Mouse (Mus musculus) erythroblast, embryonic 14.5 days (primary cell): ENCODE measurements at regions not wholly inside any gene's neighbourhood (a gene's known extent, or its start where the extent isn't known, plus 50 kb on each side); places are given as distances from the start of the nearest gene placed in this dataset.

Experiments used
- H3K27me3 ChIP-seq: 2 replicates; pipeline ENCODE4 v1.6.1; 2012; ENCODE audit warnings: inconsistent platforms; ENCODE audit not compliant: control insufficient read depth
- H3K36me3 ChIP-seq: 2 replicates; pipeline ENCODE4 v1.6.1; 2012; ENCODE audit warnings: mild to moderate bottlenecking, inconsistent platforms; ENCODE audit not compliant: control insufficient read depth
- H3K4me1 ChIP-seq: 2 replicates; pipeline ENCODE4 v1.6.1; 2012; ENCODE audit warnings: inconsistent platforms; ENCODE audit not compliant: control insufficient read depth
- H3K4me3 ChIP-seq: replicated peaks from 2 replicates; pipeline ENCODE3; 2012; ENCODE audit warnings: moderate library complexity, mild to moderate bottlenecking, inconsistent platforms
- H3K9me3 ChIP-seq: 2 replicates; pipeline ENCODE4 v1.6.1; 2012; ENCODE audit warnings: low read length, inconsistent platforms, mixed read lengths; ENCODE audit not compliant: control insufficient read depth
- GATA1 ChIP-seq: IDR thresholded peaks from 2 replicates; pipeline ENCODE4 v1.6.1; 2012; ENCODE audit warnings: low read length, inconsistent platforms, mixed read lengths
- TAL1 ChIP-seq: IDR thresholded peaks from 3 replicates; pipeline ENCODE4 v1.6.1; 2012; ENCODE audit warnings: low read length, inconsistent platforms, mixed read lengths

DNA sequence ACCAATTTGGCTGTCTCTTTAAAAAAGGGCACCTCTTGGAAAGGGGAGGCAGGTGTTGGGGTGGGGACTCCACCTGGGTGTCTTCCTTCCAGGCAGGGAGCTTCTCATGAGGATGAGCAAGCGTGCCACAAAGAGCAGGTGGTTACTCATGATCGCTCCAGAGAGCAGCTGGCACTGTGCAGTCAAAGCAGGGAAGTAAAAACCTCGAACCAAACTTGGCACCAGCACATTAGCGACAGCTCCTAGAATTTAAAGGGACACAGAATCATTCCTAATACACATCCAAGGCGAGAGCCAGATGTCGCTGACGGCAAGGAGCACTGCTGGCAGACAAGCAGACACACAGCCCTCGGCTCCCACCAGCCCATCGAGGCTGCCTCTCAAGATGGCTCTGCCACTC, 70.4 kb downstream of the Irx5 start:
- H3K36me3 ChIP-seq, result no peaks in the 10 kb centered on the region
- H3K27me3 ChIP-seq, result no peaks in the 10 kb centered on the region
- no peak overlapping the region for H3K4me3 ChIP-seq
- H3K4me1 ChIP-seq, result no peaks in the 10 kb centered on the region
- H3K9me3 ChIP-seq, result no peaks in the 10 kb centered on the region
- TF ChIP-seq GATA1 (no peak), TAL1 (no peak)

DNA sequence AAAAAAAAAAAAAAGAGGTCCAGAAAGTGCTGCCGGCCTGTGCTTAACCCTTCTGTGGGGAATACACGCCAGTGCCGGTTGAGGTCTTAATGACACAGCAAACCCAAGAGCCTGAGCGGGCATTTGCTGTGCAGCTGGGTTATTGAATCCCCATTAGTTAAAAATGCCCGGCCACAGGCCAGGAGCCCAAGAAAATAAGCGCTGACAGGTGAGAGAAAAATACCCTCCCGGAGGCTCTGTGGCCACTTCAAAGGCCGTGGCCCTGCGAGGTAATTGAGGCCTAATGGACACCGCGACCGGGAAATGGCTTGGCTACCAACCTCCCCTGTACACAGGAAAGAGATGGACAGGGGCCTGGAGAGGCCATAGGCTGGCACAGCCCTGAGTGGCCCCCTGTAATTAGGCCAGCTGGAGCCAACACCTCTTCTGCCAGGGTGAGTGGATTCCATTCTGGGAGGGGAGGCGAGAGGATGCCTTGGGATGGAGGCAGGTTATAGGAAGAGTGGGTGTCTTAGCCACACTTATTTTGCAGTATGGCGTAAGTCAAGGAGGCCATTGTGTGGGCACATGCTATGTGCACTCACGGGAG, 79.7 kb downstream of the Irx5 start:
- TF ChIP-seq GATA1 (no peak), TAL1 (no peak)
- Histone ChIP-seq H3K27me3 (peaks cover 2% of the 10 kb centered on the region; the same call in 1 of the 2 replicates), H3K4me3 (no peak overlapping the region), H3K4me1 (no peaks in the 10 kb centered on the region), H3K9me3 (no peaks in the 10 kb centered on the region), H3K36me3 (no peaks in the 10 kb centered on the region)

DNA sequence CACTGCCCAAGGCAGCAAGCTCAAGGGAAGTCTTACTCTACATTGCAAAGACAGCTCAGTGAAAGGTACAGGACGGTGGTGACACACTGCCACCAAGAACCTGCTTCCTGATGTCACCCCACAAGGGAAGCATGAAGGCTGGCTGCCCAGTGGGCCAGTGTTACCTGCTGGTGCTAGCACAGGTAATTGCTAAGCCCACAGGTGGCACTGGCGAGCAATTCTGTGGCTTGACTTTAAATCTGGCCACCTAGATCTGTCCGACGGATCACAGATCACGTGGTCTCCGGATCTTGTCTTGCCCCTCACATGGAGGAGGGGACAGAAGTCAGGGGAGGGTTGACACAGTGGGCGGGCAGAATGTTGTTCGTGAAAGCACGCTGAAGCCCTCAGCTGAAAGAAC, 80.9 kb downstream of the Irx5 start:
- Histone ChIP-seq H3K4me1 (no peaks in the 10 kb centered on the region), H3K9me3 (no peaks in the 10 kb centered on the region), H3K27me3 (peaks cover 2% of the 10 kb centered on the region; the same call in 1 of the 2 replicates), H3K36me3 (no peaks in the 10 kb centered on the region), H3K4me3 (no peak overlapping the region)
- TF ChIP-seq GATA1 (no peak), TAL1 (no peak)

DNA sequence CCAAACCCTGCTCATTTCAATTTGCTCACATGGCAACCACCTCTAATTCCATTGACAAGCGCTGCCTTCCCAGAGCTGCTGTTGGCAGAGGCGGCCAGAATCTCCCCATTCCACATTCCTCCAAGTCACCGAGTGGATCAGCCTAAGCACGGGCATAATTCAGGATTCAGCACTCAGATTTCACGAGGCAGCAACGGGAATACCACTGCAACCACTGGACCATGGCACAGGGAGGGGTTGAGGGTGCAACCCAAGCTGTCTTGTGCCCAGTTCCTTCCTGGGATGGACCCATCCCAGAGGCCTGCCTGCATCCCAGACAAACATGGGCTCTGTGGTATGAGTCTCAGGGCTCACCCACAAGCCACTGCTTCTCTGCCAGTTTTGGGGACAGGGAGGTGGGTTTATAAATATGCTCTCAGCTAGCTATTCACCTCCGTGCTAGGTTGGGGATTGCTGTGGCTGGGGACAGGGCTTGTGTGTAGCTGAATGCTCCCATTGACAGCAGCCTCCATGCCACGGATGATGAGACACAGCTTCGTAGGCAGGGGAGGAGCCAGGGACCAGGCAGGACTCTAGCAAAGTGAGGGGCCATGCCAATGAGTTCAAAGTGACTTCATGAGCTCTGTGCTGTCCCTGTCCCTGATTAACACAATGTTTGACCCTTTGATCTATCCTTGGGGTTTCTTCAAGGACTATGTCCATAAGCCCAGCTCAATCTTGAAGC, 82.5 kb downstream of the Irx5 start:
- H3K4me1 ChIP-seq, result no peaks in the 10 kb centered on the region

DNA sequence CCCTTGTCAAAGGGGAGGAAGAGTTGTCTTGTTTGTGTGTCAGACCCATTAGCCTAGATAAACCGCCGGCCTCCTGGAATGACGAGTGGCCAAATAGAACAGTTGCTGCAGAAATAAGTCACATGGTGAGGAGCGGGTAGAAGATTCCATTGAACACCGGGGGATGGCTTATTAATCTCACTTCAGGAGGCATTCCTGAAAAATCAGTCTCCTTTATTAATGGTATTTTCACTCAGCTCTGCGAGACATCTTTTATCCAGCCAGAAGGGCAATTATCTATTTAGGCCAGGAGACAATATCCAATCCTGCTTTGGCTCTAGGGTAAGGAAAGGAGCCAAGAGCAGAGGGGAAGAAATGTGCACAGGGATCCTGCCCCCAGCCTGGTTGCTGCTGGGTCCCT, 84.7 kb downstream of the Irx5 start:
- Histone ChIP-seq H3K36me3 (no peaks in the 10 kb centered on the region), H3K9me3 (no peaks in the 10 kb centered on the region), H3K4me3 (no peak overlapping the region), H3K4me1 (no peaks in the 10 kb centered on the region), H3K27me3 (peaks cover 2% of the 10 kb centered on the region; the same call in 1 of the 2 replicates)
- TF ChIP-seq GATA1 (no peak), TAL1 (no peak)

More for the DNA sequence above, 82.5 kb downstream of the Irx5 start:
- TF ChIP-seq GATA1 (no peak), TAL1 (no peak)
- H3K9me3 ChIP-seq, result no peaks in the 10 kb centered on the region
- peaks cover 2% of the 10 kb centered on the region; the same call in 1 of the 2 replicates for H3K27me3 ChIP-seq
- H3K4me3 ChIP-seq, result no peak overlapping the region
- no peaks in the 10 kb centered on the region for H3K36me3 ChIP-seq

DNA sequence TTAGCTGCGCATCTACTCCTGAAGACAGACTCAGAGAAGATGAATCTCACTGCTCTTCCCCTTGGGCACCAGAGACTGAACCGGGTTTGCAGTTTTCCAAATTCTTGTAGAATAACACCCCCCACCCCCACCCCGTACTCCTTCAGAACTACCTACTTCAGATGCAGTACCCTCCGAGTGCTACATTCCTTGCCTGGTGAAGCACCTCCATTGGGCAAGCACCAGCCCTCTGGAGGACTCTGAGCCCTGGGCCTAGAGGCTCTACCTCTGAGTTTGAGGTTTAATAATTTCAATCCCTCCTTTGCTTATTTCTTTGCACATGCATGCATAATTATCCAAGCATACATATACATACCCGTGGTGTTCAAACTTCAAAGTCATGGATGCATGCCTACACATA, 101.9 kb downstream of the Irx5 start:
- Histone ChIP-seq H3K4me3 (no peak overlapping the region), H3K27me3 (peaks cover 51% of the 10 kb centered on the region), H3K9me3 (no peaks in the 10 kb centered on the region), H3K36me3 (no peaks in the 10 kb centered on the region), H3K4me1 (peaks cover 4% of the 10 kb centered on the region; the same call in 1 of the 2 replicates)
- TF ChIP-seq TAL1 (no peak), GATA1 (no peak)

DNA sequence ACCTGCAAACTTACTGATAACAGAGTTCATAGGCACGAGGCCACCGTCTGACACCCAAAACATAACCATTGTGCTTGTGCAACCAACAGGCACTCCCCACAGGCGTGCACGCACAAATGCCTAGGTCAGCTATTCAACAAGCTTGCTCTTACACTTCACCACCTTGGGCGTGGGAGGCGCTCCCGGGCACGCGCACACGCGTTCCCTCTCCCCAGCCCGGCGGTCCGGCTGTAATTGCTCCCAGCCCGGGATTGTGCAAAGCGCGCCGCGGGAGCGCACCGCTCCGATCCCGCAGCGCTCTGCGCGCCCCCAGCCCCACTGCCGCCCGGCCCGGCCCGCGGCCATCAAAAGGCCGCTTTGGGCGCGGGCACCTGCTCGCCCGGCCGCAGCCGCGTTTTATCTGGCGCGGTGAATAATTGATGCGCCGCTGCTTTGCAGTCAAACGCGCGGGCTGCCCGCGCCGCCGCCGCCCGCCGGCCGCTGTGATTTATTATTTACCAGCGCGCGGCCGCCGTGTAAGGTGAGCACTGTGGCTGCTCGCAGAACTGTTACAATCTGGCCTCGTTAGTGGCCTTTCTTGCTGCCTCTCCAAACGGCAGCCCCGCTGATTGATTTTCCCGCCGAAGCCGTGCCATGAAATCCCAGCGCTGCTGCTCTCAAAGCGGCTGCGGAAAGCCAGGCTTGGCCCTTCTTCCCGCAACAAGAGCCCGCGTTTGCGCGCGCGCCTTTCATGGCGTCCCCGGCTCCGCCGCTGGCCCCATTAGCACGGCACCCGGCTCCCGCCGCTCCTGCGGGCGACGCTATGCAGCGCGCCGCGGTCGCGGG, 102.9 kb downstream of the Irx5 start:
- Histone ChIP-seq H3K9me3 (no peaks in the 10 kb centered on the region), H3K4me3 (peak overlapping the region; percentile 2), H3K27me3 (peaks cover 51% of the 10 kb centered on the region), H3K4me1 (peaks cover 4% of the 10 kb centered on the region; the same call in 1 of the 2 replicates), H3K36me3 (no peaks in the 10 kb centered on the region)
- TF ChIP-seq TAL1 (no peak), GATA1 (no peak)

DNA sequence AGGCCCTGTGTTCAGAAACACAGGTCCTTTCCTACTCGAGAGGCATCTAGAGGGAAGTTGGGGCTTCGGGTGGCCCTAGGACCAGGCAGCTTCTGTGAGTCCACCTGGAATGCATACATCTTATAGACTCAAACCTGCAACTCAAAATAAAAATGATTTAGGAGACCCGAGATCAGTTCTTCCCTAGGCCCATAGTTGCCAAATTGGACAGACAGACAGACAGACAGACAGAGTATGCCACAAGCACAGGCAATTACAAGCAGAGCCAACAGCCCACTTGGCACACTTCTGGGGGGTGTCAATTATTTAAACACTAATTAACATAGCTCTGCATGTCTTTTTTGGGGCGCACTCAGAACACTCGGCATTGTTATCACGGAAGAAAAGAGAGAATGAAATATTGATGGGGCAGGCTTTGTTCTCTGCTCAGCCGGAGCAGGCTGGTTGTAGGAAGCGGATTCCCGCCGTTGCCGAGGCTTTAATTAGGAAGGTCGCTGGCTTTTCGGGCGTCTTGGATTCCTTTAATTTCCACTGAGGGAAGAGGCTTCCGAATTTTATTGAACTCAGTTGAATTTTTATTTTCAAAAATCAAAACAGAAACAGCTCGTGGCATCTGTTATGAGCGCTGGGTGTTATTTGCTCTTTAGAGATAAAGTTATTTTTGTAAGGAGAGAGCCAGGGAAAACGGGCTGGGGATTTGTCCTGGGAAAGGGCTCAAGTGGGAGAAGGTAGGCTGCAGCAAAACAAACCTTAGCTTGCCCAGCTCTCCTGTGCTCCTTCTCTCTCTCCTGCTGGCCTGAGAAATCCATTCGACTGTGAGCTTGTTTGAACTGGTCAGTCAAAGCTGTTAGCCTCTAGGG, 111.9 kb downstream of the Irx5 start:
- no peaks in the 10 kb centered on the region for H3K36me3 ChIP-seq
- 0 out of 2 replicates have a peak, but pooled peaks cover 2% of the 10 kb centered on the region for H3K27me3 ChIP-seq
- no peaks in the 10 kb centered on the region for H3K9me3 ChIP-seq
- no peak overlapping the region for H3K4me3 ChIP-seq
- TF ChIP-seq GATA1 (no peak), TAL1 (no peak)
- no peaks in the 10 kb centered on the region for H3K4me1 ChIP-seq
